Mouse (Mus musculus) gastrocnemius, adult 18-20 months (tissue): ENCODE results near the gene Cenpb. TPM values are rescaled to one million over a fixed set of nuclear protein-coding genes. Genes with fewer than 3 reads are reported as not detected.

Experiments used
- DNase-seq: peaks from one replicate; pipeline ENCODE4 v3.0.0; 2021; ENCODE audit warnings: low spot score
- total RNA-seq, 2 experiments: library from RNA; stranded (reverse); gene quantifications; 2 replicates each; pipeline ENCODE4 v1.2.3; 2021

The Cenpb gene
- total RNA-seq, 2 experiments from 2014 or later: 67.4 to 72.2 TPM

DNA sequence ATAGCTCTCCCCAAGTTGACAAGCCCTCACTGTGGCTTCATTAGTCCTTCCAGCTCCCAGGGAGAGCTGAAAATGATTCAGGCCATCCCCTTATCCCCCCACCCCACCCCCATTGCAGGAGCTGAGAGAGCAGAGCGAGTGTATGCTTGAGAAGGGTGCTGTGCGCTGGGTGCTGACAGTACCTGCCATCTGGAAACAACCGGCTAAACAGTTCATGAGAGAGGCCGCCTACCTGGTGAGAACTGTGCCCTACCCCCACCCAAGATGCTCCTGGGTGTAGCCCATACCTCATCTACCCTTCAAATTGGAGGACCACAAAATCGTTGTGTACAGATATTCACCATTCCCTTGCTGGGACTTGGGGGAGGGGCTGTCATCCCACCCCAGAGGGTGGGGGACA is 40.6 kb downstream of the Cenpb start:
- no peak for DNase-seq

DNA sequence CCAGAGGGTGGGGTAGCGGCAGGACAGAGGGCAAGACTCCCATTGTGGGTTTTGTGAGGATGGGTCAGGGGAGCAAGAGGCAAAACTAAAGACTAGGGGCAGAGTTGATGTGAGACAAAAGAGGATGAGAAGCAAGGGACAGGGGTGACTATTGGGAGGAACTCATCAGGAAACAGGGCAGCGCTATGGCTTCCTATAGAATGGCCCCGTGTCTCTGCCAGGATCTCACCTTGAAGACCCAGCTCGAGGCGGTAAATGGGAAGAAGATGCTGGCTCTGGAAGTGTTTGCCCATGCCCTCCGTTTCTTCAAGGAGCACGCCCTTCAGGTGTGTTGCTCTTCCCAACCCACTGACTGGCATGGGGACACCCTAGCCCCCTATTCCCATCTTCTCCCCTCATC is 41.1 kb downstream of the Cenpb start:
- DNase-seq: no peak

DNA sequence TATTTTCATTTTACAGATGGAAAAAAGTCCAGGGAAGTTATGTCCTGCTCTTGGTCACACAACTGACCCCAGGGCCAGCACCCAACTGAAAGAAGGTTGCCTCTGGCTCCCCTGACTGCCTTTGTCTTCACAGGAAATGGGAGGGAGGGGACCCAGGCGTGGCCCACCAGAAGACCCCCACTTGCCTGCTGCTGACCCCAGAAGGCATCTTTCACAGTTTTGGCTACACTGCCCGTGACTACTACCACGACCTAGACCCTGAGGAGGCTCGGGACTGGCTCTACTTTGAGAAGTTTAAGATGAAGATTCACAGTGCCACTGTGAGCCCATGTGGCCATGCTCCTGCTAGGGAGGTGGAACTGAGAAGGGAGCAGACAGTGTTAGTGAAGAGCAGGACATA is 41.6 kb downstream of the Cenpb start:
- no peak for DNase-seq

DNA sequence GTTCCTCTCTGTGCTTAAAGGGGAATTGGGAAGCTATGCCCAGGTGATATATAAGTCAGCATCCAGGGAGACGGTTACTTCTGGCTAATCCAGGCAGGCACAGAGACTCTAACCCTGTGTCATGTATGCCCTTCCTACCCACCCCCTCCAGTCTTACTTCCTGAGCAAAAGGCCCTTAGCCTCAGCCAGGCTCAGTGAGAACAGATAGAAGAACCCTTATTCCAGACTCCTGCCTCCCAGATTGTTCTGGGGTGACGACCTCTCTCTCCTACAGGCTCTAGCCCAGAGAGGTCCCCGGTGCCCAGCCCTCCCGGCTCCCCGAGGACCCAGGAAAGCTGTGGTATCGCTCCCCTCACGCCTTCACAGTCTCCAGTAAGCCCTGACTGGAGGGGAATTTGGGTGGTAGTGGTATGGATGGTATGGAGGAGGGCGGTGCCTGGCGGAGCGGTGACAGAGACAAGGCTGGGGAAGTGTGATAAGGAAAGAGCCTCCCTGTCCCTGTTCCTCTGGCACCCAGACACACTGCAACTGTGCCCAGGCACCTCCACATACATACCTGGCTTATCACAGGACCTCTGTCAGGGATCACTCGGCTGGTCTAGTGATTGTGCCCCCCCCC is 44.2 kb downstream of the Cenpb start:
- DNase-seq: no peak

DNA sequence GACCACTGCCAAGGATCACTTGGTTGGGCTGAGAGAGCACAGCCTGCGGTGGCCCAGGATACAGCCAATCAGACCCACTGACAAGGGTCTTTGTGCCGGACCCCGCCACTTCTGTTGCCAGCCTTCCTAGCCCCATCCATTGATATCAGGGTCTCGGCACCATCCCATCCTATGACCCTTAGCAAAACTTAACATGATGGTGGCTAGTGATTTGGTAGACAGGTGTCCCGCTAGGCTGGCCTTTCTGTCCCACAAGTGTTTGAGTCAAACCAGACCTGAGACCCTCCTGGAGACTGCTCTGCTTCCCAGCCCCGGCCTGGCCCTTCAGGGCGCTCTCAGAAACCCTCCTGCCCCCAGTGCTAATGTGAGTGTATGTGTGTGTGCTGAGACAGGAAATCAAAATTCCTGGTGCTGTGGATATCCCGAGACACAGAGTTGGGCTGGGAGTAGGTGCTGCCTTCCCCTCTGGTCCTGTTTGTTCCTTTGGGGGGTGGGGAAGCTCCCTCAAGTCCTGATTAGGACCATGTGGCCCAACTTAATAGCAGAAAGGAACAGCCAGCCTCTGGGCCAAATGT is 45.0 kb downstream of the Cenpb start:
- no peak for DNase-seq

DNA sequence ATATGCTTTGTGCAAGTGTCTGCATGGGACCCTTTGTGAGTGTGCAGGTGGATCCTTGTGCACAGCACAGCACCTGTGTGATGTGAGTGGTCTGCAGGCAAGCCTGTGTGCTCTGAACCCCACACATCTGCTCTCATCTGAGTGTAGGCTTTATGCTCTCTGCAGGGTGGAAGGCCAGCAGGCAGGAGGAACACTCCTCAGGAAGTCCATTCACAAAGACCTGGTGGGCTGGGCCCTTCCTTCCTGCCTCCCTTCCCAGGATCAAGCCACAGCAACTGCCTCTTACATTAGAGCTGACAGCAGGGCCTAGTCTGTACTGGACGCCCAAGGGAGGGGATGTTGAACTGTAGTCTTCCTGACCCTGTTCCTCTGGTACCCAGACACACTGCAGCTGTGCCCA is 45.5 kb downstream of the Cenpb start:
- no peak for DNase-seq

DNA sequence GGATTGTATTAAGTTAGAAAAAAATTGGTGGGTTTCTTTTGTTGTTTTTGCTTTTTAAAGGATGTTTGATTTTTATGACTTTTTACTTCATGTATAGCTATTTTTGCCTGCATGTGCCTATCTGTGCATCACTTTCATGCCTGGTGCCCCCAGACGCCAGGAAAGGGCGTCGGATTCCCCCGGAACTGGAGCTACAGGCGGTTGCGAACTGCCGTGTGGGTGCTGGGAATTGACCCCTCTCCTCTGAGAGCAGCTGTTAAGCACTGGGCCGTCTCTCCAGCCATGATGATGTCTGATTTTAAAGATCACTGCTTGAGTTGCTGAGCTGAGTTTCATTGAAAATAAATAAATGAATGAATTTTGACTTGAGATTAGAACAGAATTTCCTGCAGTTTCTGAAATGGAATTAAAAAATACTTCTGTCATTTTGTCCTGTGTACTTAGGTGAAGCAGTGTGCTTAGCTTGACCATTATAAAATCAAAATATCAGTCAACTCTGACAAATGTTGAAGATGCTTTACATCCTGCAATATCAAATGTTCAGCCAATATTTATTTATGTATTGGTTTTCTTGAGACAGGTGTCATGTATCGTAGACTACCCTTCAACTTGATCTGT is 46.8 kb downstream of the Cenpb start, which contains the start of gene Gm11037:
Gene Gm11037 (plus strand): TSS at position 568 of the 618 bp plus-strand sequence.
- DNase-seq: no peak

DNA sequence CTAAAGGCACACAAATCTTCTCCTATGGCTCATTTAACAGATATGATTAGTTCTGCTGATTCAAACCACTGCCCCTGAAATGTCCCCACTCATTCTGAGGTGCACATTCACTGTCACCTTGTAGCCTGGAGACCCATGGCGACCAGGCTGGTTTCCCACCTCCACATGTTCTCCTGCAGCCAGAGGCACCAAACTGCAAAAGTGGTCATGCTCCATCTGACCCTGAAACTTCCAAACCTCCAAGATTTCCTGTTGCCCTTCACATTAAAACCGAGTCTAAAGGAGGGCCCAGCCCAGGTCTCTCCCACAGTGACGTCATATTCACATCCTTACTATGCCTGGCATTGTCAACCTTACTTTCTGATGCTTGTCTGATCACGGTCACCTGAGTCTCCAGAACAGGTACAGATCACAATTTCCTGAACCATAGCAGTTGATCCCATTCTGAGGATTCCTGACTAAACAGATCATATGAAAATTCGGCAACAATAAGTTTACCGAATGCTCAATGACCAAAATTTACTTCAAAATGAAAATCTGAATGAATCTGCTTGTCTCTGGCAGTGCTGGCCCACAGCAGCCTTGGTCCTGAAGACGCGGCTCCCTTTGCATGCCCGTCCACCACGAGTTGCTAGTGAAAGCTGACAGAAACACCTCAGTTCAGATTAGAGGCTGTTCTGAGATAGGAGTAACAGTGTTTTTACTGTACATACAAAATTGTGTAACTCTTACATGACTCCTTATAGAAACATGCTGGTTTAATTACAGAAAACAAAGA is 47.6 kb downstream of the Cenpb start:
- DNase-seq: no peak

DNA sequence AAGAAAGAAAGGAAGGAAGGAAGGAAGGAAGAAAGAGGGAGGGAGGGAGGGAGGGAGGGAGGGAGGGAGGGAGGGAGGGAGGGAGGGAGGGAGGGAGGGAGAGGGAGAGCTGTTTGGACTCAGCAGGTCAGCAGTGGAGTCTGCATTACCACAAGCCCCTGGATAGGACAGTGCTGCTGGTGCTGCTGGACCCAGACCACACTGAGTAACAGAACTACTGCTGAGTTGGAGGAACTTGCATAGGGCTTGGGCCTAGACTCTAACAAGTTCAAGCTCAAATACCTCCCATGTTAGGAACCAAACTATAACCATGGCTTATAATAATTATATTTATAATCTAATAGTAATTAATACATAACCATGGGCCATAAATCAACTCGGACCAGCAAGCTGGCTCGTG is 49.0 kb downstream of the Cenpb start:
- DNase-seq: no peak

DNA sequence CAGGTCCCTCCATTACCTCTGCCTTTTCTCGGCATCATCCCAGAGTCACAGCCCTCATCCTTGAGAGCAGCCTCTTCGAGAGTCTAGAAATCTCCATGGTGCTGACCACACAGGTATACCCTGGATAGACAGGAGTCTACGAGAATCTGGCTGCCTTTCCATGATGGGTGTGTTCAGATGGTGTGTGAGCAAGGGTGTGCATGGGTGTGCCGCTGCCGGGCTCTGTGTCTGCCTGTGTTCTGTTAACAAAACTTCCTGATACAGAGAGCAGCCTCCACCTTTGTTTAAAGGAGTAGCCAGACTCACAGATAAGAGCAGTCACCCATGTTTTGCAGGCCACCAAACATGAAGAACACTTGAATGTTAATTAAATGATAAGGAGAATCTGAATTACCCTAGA is 50.0 kb downstream of the Cenpb start:
- DNase-seq: no peak

DNA sequence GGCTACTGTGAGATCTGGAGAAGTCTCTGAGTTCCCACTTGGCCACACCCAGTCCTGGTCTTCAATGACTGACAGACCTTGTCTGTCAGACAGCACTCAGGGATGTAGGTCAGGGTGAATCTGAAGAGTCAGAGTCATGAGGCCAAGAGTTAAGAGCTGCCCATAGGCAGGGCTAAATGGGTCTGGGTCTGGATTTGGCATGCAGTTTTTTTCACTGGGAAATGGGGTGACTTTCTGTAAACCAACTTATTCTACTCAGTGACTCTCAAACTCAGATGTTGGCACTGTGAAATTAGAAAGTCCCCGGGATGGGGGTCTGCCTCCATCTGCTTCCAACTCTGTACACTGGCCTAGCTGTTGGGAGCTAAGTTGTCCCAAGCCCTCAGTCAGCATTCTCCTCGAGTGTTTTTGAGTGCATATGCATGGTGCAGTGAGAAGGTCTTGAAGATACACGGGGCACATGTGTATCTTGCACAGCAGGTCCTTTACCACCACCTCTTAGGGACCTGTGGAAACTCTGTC is 51.2 kb downstream of the Cenpb start:
- no peak for DNase-seq

DNA sequence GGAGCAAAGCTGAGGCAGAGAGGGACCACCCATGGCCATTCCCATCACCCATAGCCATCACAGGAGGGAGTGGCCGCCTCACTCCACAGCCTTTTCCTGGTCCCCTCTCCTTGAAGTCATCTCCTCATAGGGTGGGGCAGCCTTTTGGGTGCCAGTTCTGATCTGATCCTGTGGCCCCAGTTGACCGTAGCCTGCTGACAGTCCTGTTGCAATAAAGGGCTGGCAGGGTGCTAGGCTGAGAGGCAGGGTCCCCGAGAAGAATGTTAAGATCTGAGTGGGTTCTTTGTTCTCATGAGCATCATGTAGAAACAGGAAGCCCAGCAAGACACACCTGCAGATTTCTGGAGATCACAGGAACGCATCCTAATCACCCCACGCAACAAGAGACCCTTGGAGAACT is 51.7 kb downstream of the Cenpb start:
- DNase-seq: peak; percentile 42

DNA sequence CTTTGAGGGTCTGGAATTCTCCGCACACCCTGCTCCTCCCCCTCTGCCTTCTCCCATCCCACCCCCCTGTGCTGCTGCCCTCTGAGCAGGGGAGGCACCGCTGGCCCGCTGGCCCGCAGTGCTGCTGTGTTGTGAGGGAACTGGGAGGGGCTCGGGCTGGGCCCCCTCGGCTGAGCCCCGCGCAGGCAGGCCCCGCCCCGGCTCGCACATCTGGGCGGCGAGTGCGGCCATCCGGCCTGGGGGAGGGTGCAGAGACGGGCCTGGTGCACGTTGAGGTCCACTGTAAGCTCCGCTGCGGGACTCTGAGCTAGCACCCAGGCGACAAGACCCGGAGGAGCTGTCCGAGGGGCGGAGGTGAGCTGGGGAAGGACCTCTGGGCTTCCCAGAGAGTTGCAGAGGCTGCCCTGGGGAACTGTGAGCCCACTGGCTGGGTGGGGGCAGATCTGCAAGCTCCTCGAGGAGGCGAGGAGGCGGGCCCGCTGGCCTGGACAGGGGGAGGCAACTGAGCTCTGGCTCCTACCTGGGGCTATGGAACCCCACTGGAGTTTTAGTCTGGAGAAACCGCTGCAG is 52.6 kb downstream of the Cenpb start, which contains the start of gene Hspa12b:
Gene Hspa12b (plus strand): TSS at position 120 of the 570 bp plus-strand sequence.
- peak; percentile 55 for DNase-seq

DNA sequence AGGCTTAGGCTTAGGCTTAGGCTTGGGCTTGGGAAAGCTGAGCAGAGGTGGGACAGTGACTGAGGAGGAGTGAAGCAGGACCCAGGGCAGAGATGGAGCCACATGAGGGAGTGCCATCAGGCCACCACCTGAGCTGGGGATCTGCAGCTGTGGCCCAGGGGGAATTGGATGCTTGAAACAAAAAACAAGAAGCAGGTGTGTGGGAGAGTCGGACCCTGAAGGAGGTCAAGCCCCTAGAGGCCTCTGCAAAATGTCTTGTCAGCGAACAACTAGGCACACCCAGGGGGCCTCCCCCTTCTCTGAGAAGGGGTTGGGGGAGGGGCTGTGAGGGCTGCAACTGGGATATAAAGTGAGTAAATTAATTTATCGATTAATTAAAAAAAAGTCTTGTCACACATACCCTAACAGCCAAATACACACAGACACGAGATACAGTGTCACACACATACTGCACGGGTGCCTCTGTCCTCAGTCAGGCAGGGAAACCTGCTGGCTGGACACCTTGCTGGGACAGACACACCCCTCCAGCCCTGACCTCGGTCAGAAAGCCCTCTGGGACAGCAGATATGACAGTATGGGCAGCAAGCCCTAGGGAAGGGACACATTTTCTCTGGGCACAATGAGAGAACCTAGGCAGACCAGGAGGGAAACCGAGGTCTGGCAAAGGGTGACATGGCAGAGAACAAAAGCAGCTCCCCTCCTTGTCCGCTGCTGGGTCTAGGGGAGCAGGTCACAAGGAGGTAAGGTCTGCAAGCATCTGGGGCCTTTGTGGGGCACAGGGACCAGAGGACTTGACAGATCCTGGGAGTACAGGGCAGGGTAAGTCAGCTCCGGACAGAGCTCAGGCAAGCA is 53.7 kb downstream of the Cenpb start:
- no peak for DNase-seq

Other genes with a start within 250 kb of the Cenpb start
- gene Gfra4, start 137.0 kb downstream of the Cenpb start, total RNA-seq: 1 to 10 TPM; 1.8 to 1.9 TPM
- gene Adam33, start 116.3 kb downstream of the Cenpb start, total RNA-seq: 1 to 10 TPM; 1.3 to 1.9 TPM
- gene Siglec1, start 93.3 kb downstream of the Cenpb start, total RNA-seq: under 1 TPM; 0.59 to 0.71 TPM
- 10 to 100 TPM in 1 of 2 experiments, 1 to 10 TPM in 1; 8.9 to 14.9 TPM for gene Hspa12b, start 52.8 kb downstream of the Cenpb start, total RNA-seq
- not detected for gene Gm11037, start 46.6 kb downstream of the Cenpb start, total RNA-seq
- 1 to 10 TPM; 4.2 to 4.3 TPM for gene 1700037H04Rik, start 20.0 kb downstream of the Cenpb start, total RNA-seq
- gene Cdc25b, start 6.9 kb upstream of the Cenpb start, total RNA-seq: under 1 TPM; 0.78 to 0.95 TPM
- gene Spef1, start 7.2 kb upstream of the Cenpb start, total RNA-seq: 1 to 10 TPM in 1 of 2 experiments, under 1 TPM in 1; 0.84 to 1.4 TPM
- 10 to 100 TPM; 15.8 to 20.2 TPM for gene Ap5s1, start 27.0 kb upstream of the Cenpb start, total RNA-seq
- gene Mavs, start 54.0 kb upstream of the Cenpb start, total RNA-seq: 10 to 100 TPM; 41.4 to 43.7 TPM
- gene Pank2, start 82.4 kb upstream of the Cenpb start, total RNA-seq: 10 to 100 TPM; 18.5 to 24.6 TPM
- 1 to 10 TPM; 1.6 to 1.9 TPM for gene Rnf24, start 172.8 kb upstream of the Cenpb start, total RNA-seq